Mouse (Mus musculus) intestine, postnatal 0 days (tissue): Measurements from ENCODE around the gene Tbpl1. TPM values are rescaled to one million over a fixed set of nuclear protein-coding genes. Genes with fewer than 3 reads are reported as not detected.

Experiments used
- ATAC-seq: fragments of 200-750 bp; cut with Nextera tagmentation; 2 replicates; pipeline ENCODE4 v1.8.0; 2017; ENCODE audit warnings: mild to moderate bottlenecking, moderate TSS enrichment, moderate library complexity
- H3K27ac ChIP-seq: fragments of 300-500 bp; sonication (generic); 2 replicates; pipeline ENCODE4 v1.5.1; 2014; ENCODE audit warnings: mild to moderate bottlenecking, low read depth, low read length, moderate library complexity
- H3K27me3 ChIP-seq: fragments of 300-500 bp; sonication (generic); replicated peaks from 2 replicates; pipeline ENCODE4 v1.6.1; 2014; ENCODE audit warnings: low read length, mixed read lengths; ENCODE audit not compliant: control insufficient read depth, insufficient read depth
- H3K36me3 ChIP-seq: fragments of 300-500 bp; sonication (generic); 2 replicates; pipeline ENCODE4 v1.6.1; 2014; ENCODE audit warnings: mild to moderate bottlenecking, moderate library complexity; ENCODE audit not compliant: control insufficient read depth, insufficient read depth
- H3K4me1 ChIP-seq: fragments of 300-500 bp; sonication (generic); replicated peaks from 2 replicates; pipeline ENCODE4 v1.6.1; 2014; ENCODE audit warnings: antibody characterized with exemption, low read length, mixed read lengths; ENCODE audit not compliant: control insufficient read depth, insufficient read depth
- H3K4me2 ChIP-seq: fragments of 300-500 bp; sonication (generic); replicated peaks from 2 replicates; pipeline ENCODE4 v1.6.1; 2014; ENCODE audit warnings: low read depth, mild to moderate bottlenecking, moderate library complexity
- H3K4me3 ChIP-seq: fragments of 300-500 bp; sonication (generic); 2 replicates; pipeline ENCODE4 v1.5.1; 2014; ENCODE audit warnings: low read depth, low read length
- H3K9ac ChIP-seq: fragments of 300-500 bp; sonication (generic); 2 replicates; pipeline ENCODE4 v1.6.1; 2014; ENCODE audit warnings: mild to moderate bottlenecking, low read depth, low read length
- H3K9me3 ChIP-seq: fragments of 300-500 bp; sonication (generic); 2 replicates; pipeline ENCODE4 v1.6.1; 2016; ENCODE audit warnings: mixed run types; ENCODE audit not compliant: control insufficient read depth
- CTCF ChIP-seq: sonication (generic); IDR thresholded peaks from 2 replicates; pipeline ENCODE4 v1.5.1; 2016; ENCODE audit warnings: low read depth, mild to moderate bottlenecking, control low read depth, antibody characterized with exemption, moderate library complexity
- WGBS: fragments of 180-500 bp; shearing (Covaris S2); extraction: QIAGEN DNeasy Blood & Tissue Kit; methylation state at CpG from one replicate; pipeline ENCODE4 v1.1.7; 2014; 5-methylcytosine and 5-hydroxymethylcytosine counted together
- polyA plus RNA-seq: library from polyadenylated mRNA; unstranded; fragments of >200 nt; fragmentation: Nextera tagmentation; extraction: Ambion mirVana; gene quantifications from 2 replicates; pipeline ENCODE4 v1.2.1, GENCODE M21; 2015

Tbpl1 gene
- polyA plus RNA-seq, 1 experiment from 2014 or later, result 36.2 TPM

GRCm38 (mm10) chr10:22730266-22730991 lies 1.3 kb downstream of the Tbpl1 start:
- Histone ChIP-seq H3K4me2 (peak overlapping the region; percentile 77), H3K27me3 (no peaks in the 10 kb centered on the region), H3K9me3 (no peaks in the 10 kb centered on the region), H3K27ac (peak overlapping the region; percentile 83), H3K36me3 (no peaks in the 10 kb centered on the region), H3K9ac (peak overlapping the region; percentile 80), H3K4me1 (peaks cover 5% of the 10 kb centered on the region; the same call in 1 of the 2 replicates), H3K4me3 (peak overlapping the region; percentile 99)
- 2% methylated on average over 39 of the region's 39 CpGs for WGBS
- ATAC-seq, result peak; percentile 65
- TF ChIP-seq CTCF, result no peak

GRCm38 (mm10) chr10:22728257-22728656 lies 3.5 kb downstream of the Tbpl1 start:
- Histone ChIP-seq H3K36me3 (no peaks in the 10 kb centered on the region), H3K4me3 (no peak overlapping the region), H3K4me2 (no peak overlapping the region), H3K9ac (no peak overlapping the region), H3K4me1 (peaks cover 5% of the 10 kb centered on the region; the same call in 1 of the 2 replicates), H3K9me3 (no peaks in the 10 kb centered on the region), H3K27me3 (no peaks in the 10 kb centered on the region), H3K27ac (no peak overlapping the region)
- ATAC-seq, result no peak
- TF ChIP-seq CTCF, result no peak
- WGBS, result 73% methylated on average over 1 of the region's 1 CpGs

- no peak overlapping the region for H3K4me3 ChIP-seq
- no peak for TF ChIP-seq CTCF
- no peaks in the 10 kb centered on the region for H3K4me1 ChIP-seq
- H3K36me3 ChIP-seq, result no peaks in the 10 kb centered on the region
- H3K9ac ChIP-seq, result no peak overlapping the region
- no peaks in the 10 kb centered on the region for H3K27me3 ChIP-seq
- no peak for ATAC-seq
- H3K4me2 ChIP-seq, result no peak overlapping the region
- no peaks in the 10 kb centered on the region for H3K9me3 ChIP-seq
- 77% methylated on average over 7 of the region's 7 CpGs for WGBS
- H3K27ac ChIP-seq, result no peak overlapping the region
Observed at GRCm38 (mm10) chr10:22726295-22726694, 5.4 kb downstream of the Tbpl1 start.

GRCm38 (mm10) chr10:22725166-22725565 lies 6.6 kb downstream of the Tbpl1 start:
- Histone ChIP-seq H3K4me2 (no peak overlapping the region), H3K36me3 (no peaks in the 10 kb centered on the region), H3K4me3 (no peak overlapping the region), H3K27ac (no peak overlapping the region), H3K27me3 (no peaks in the 10 kb centered on the region), H3K9me3 (no peaks in the 10 kb centered on the region), H3K9ac (no peak overlapping the region), H3K4me1 (no peaks in the 10 kb centered on the region)
- no peak for ATAC-seq
- WGBS, result 42% methylated on average over 4 of the region's 4 CpGs
- TF ChIP-seq CTCF, result no peak

GRCm38 (mm10) chr10:22720781-22721529 lies 10.8 kb downstream of the Tbpl1 start:
- no peak overlapping the region for H3K4me2 ChIP-seq
- no peak for ATAC-seq
- H3K4me3 ChIP-seq, result no peak overlapping the region
- H3K27me3 ChIP-seq, result no peaks in the 10 kb centered on the region
- no peak overlapping the region for H3K27ac ChIP-seq
- TF ChIP-seq CTCF, result no peak
- 87% methylated on average over 5 of the region's 5 CpGs for WGBS
- no peaks in the 10 kb centered on the region for H3K9me3 ChIP-seq
- H3K4me1 ChIP-seq, result no peaks in the 10 kb centered on the region
- H3K36me3 ChIP-seq, result no peaks in the 10 kb centered on the region
- H3K9ac ChIP-seq, result no peak overlapping the region

- 45% methylated on average over 4 of the region's 4 CpGs for WGBS
- Histone ChIP-seq H3K4me1 (no peaks in the 10 kb centered on the region), H3K27ac (no peak overlapping the region), H3K4me3 (no peak overlapping the region), H3K36me3 (no peaks in the 10 kb centered on the region), H3K9ac (no peak overlapping the region), H3K27me3 (no peaks in the 10 kb centered on the region), H3K9me3 (no peaks in the 10 kb centered on the region), H3K4me2 (no peak overlapping the region)
- TF ChIP-seq CTCF, result no peak
- no peak for ATAC-seq
Observed at GRCm38 (mm10) chr10:22718475-22718874, 13.3 kb downstream of the Tbpl1 start.
